In genomic region chr13:52679906-52680305, GRCm38 (mm10) we compare ENCODE assay signal across 8 mouse cellular contexts.
DNase-seq lines count a peak whose midpoint lies in the region; ATAC-seq lines count a peak whose summit lies in the region.

No protein-coding gene starts in this region.

- peak; percentile 20 for DNase-seq in cerebellum, adult 9-11 months
- no peak for DNase-seq in cerebellum, postnatal 36 days
- DNase-seq in frontal cortex, adult 2 months (ENCODE audit: extremely low spot score in 1 of 2, low spot score in 1 of 2): peak; percentile 54 to 68
- peak; percentile 39 to 44 for DNase-seq in left cerebral cortex, adult 18-20 months (ENCODE audit: low spot score in 2 of 2)
- peak; percentile 84 to 89 for DNase-seq in right cerebral cortex, postnatal 10 days (ENCODE audit: low spot score in 2 of 2)
- no peak for DNase-seq in c-Kit-positive CD71-positive TER-119-positive erythroid progenitor cells, embryonic 14.5 days (ENCODE audit: low spot score)

- ATAC-seq in inflammation-experienced regulatory T-cells, adult 6 months: no peak
- no peak for ATAC-seq in monocyte, adult 5-6 weeks (replicated peaks; ENCODE audit: insufficient number of reproducible peaks, low FRiP score, low TSS enrichment, poor library complexity, severe bottlenecking)

Comparison
In these comparisons a context has a peak if more than half of its experiments do, and no peak if none do; other contexts are left out.
1. DNase-seq: peak in cerebellum, adult 9-11 months (single experiment), frontal cortex, adult 2 months (2 of 2), left cerebral cortex, adult 18-20 months (2 of 2) and right cerebral cortex, postnatal 10 days (2 of 2); none in cerebellum, postnatal 36 days (0 of 2) and c-Kit-positive CD71-positive TER-119-positive erythroid progenitor cells, embryonic 14.5 days (single experiment).